Mouse (Mus musculus): Measurements from ENCODE around the gene Krtap19-9b.

Gene Krtap19-9b

DNA sequence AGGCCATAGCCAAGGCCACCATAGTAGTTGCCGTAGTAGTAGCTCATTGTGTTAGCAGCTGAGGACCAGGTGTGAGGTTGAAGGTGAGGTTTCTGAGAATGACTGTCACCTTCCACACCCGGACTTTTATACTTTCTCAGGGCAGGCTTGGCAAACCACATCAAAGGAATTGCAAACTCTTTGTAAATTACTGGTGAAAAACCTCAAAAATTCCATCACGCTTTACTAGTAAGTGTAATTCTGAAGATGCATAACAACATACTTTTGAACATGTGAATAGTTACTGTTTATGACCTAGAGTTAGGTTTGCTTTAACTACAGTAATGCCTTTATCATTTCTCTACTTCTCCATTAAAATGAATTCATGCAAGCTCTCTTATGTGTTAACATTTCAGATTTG, at the start of gene Krtap19-9b:
Gene Krtap19-9b (minus strand): TSS at position 101 of the 400 bp plus-strand sequence.
- no peak for DNase-seq (ENCODE audit: low spot score)

DNA sequence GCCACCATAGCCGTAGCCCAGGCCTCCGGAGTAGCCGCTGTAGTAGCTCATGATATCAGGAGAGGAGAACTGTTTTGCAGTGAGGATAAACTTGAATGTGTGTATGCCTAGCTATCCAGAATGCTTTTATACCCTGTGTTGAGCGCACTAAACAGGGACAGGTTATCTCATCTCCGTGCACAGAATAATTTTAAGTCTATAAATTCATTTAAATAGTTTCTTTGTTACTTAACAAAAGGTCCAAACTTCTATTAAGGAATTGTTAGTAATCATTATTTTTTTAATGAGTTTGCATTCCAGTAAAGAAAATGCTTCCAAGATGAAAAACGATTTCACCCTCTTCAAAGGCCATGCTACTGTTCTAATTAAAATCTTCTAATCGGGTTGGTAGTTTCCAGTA, 30.7 kb upstream of the Krtap19-9b start, which contains the start of gene Krtap16-3:
Gene Krtap16-3 (minus strand): TSS at position 101 of the 400 bp plus-strand sequence.
- no peak for DNase-seq (ENCODE audit: low spot score)

DNA sequence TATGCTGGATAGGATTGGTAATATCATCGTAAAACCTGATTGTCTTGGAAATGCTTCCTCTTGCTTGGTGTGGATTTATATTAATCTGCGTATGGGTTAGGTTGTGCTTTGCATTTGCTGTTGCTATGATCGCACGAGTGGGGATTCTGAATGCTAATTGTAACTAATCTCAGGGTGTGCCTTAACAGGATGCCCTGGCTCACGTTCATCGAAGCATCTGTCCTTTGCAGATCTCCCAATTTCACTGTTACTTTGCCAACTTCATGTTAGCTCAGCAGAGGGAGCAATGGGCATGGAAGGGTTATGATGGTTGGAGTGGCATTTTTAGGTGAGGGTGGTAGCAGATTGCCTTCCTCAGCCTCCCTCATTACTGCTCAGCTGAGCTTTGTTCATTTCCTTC, 9.0 kb upstream of the Krtap19-9b start:
- no peak for DNase-seq (ENCODE audit: low spot score)

DNA sequence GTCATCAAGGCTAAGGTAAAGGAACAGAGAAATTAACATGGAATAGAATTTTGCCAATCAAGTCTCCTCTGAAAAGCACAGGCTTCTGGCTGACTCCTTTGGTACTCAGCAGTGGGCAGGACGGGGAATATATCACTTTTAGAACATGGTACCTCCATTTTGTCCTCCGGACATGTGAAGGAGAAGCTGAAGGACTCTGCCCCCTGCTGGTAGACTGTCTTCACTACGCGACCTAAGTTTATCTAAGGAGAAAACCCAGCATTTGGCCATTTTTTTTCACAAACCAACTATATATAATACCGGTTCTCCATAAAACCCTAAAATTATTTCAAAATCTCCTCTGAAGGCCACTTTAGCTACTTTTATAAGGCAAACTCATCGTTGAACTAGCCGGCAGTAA, 6.2 kb upstream of the Krtap19-9b start:
- no peak for DNase-seq (ENCODE audit: low spot score)

DNA sequence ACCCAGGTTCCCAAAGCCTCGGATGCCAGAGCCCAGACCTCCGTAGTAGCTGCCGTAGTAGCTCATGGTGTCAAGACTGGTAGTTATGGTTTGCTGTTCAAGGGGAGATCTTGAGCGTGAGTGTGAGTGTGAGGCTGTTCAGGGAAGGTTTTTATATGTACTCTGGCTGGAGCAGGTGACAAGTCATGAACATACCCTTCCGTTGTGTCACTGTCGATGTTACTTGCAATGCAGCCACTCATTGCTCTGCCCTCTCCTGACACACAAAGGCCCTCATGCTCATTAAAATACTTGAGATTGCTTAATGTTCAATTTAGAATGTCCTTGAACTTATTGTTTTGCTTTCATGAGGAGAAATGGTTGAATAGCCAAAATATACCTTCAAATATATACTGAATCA, 35.7 kb downstream of the Krtap19-9b start, which contains the start of gene Krtap19-5:
Gene Krtap19-5 (minus strand): TSS at position 101 of the 400 bp plus-strand sequence.
- DNase-seq (ENCODE audit: low spot score) = no peak

DNA sequence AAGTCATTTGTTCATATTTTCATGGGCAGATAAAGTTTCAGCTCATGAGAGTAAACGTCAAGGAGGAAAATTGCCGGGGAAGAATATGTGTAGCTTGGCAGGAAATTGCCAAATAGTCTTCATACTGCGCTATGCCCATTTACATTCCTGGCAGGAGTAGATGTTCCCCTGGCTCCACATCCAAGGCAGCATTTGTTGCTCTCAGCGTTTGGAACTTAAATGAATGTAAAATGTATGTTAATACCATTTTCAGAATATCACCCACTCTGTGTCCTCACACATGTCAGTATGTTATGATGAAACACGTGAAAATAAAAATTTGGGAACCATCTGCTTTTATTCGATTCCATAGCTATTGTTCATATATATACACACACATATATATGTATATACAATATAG, 45.2 kb downstream of the Krtap19-9b start:
- no peak for DNase-seq (ENCODE audit: low spot score)

DNA sequence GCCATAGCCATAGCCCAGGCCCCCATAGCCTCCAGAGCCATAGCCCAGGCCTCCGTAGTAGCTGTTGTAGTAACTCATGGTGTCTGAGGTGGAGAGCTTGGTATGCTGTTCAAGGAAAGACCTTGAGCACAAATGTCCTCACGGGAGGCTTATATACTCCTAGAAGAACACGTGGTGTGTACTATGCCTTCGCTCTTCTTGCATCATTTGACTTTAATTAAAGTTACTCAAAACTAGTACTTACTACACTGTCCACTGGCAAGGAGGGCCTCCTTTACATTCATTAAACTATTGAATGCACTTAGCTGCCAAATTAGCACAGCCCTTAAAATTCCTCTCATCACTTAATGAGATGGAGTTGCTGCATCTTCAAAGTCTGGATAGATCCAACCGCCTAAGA, 47.1 kb downstream of the Krtap19-9b start, which contains the start of gene Krtap19-4:
Gene Krtap19-4 (minus strand): TSS at position 101 of the 400 bp plus-strand sequence.
- no peak for DNase-seq (ENCODE audit: low spot score)
